ENCODE assay signal across 24 mouse cellular contexts in genomic region chr8:95841436-95841835, GRCm38 (mm10). TPM values are rescaled to one million over a fixed set of nuclear protein-coding genes. Genes with fewer than 3 reads are reported as not detected.
A peak's percentile ranks its signal among the peaks of the same experiment; 100 is the strongest.
DNase-seq lines count a peak whose midpoint lies in the region; ATAC-seq and TF ChIP-seq lines count a peak whose summit lies in the region.
"Had no signal": no experiment of that assay in that cellular context is flagged by ENCODE, and none has a peak within 500 bp of the region (broad histone marks: within the 10 kb centered on the region; RNA-seq: fewer than 3 reads in every experiment).

No protein-coding gene starts in this region.

- H3K36me3 ChIP-seq in forebrain, postnatal 0 days (ENCODE audit: insufficient read depth) = peaks cover 51% of the 10 kb centered on the region
- H3K36me3 ChIP-seq in forebrain, embryonic 12.5 days (replicated peaks) = peaks cover 53% of the 10 kb centered on the region
- H3K36me3 ChIP-seq in kidney, embryonic 14.5 days (ENCODE audit: control insufficient read depth, insufficient read depth, low read length) = peaks cover 30% of the 10 kb centered on the region

- H3K4me2 ChIP-seq in forebrain, postnatal 0 days (ENCODE audit: low read depth) = no peak overlapping the region
- H3K4me2 ChIP-seq in forebrain, embryonic 12.5 days = no peak overlapping the region
- H3K4me2 ChIP-seq in kidney, embryonic 14.5 days (replicated peaks; ENCODE audit: low read depth, low read length) = no peak overlapping the region
- H3K4me2 ChIP-seq: embryonic facial prominence, embryonic 12.5 days had no signal

- no peak overlapping the region for H3K27ac ChIP-seq in forebrain, postnatal 0 days (ENCODE audit: low read depth, low read length)
- no peak overlapping the region for H3K27ac ChIP-seq in forebrain, embryonic 12.5 days
- no peak overlapping the region for H3K27ac ChIP-seq in kidney, embryonic 14.5 days (ENCODE audit: low read depth, low read length)
- H3K27ac ChIP-seq: embryonic facial prominence, embryonic 10.5 days; embryonic facial prominence, embryonic 12.5 days had no signal

- ATAC-seq in forebrain, postnatal 0 days = 0 out of 2 replicates have a peak, but pooled peaks have one; percentile 5
- ATAC-seq in forebrain, embryonic 12.5 days (ENCODE audit: low FRiP score) = no peak
- ATAC-seq in kidney, embryonic 14.5 days (ENCODE audit: low FRiP score, low TSS enrichment) = 0 out of 2 replicates have a peak, but pooled peaks have one; percentile 26
- ATAC-seq: activated CD4-positive, CD25-positive, alpha-beta regulatory T cell, adult 4 months; CD4-positive, CD25-positive, alpha-beta regulatory T cell, adult 4 months; forebrain, embryonic 14.5 days; forebrain, embryonic 16.5 days; Patski had no signal

- DNase-seq in forebrain, postnatal 0 days = no peak
- no peak for DNase-seq in kidney, postnatal 36 days
- peak; percentile 37 for DNase-seq in testis, postnatal 10 days (ENCODE audit: low spot score)
- no peak for DNase-seq in testis, postnatal 14 days (ENCODE audit: low spot score)
- DNase-seq: adrenal gland, adult 8-10 months; adrenal gland, postnatal 14 days; adrenal gland, postnatal 36 days; B cell, adult 2 months; cerebellum, adult 11-12 months; cerebellum, adult 2 months; cerebellum, adult 9-10 months; cerebellum, postnatal 10 days; cerebellum, postnatal 25 days had no signal

- no peaks in the 10 kb centered on the region for H3K27me3 ChIP-seq in forebrain, postnatal 0 days (ENCODE audit: insufficient read depth, low read length)
- H3K27me3 ChIP-seq in forebrain, embryonic 12.5 days = no peaks in the 10 kb centered on the region
- H3K27me3 ChIP-seq in kidney, embryonic 14.5 days (ENCODE audit: control insufficient read depth, insufficient read depth, low read length) = no peaks in the 10 kb centered on the region
- H3K27me3 ChIP-seq: CH12.LX; embryonic facial prominence, embryonic 12.5 days; Patski had no signal

- no peak overlapping the region for H3K4me3 ChIP-seq in forebrain, postnatal 0 days (ENCODE audit: low read depth, low read length)
- H3K4me3 ChIP-seq in forebrain, embryonic 12.5 days (replicated peaks) = no peak overlapping the region
- no peak overlapping the region for H3K4me3 ChIP-seq in kidney, embryonic 14.5 days (ENCODE audit: low read length)
- H3K4me3 ChIP-seq: embryonic facial prominence, embryonic 10.5 days; embryonic facial prominence, embryonic 12.5 days had no signal

- no peaks in the 10 kb centered on the region for H3K4me1 ChIP-seq in forebrain, postnatal 0 days (ENCODE audit: insufficient read depth)
- no peaks in the 10 kb centered on the region for H3K4me1 ChIP-seq in forebrain, embryonic 12.5 days
- no peaks in the 10 kb centered on the region for H3K4me1 ChIP-seq in kidney, embryonic 14.5 days (ENCODE audit: control insufficient read depth, insufficient read depth, low read length)
- H3K4me1 ChIP-seq: embryonic facial prominence, embryonic 10.5 days; embryonic facial prominence, embryonic 12.5 days had no signal

- WGBS in forebrain, postnatal 0 days = 91% methylated on average over 15 of the region's 15 CpGs
- WGBS in forebrain, embryonic 12.5 days = 94% methylated on average over 15 of the region's 15 CpGs
- WGBS in kidney, embryonic 14.5 days = 94% methylated on average over 15 of the region's 15 CpGs

- no peak overlapping the region for H3K9ac ChIP-seq in forebrain, postnatal 0 days
- no peak overlapping the region for H3K9ac ChIP-seq in forebrain, embryonic 12.5 days
- no peak overlapping the region for H3K9ac ChIP-seq in kidney, embryonic 14.5 days (ENCODE audit: low read depth, low read length)
- H3K9ac ChIP-seq: embryonic facial prominence, embryonic 12.5 days had no signal

- H3K9me3 ChIP-seq in forebrain, postnatal 0 days (ENCODE audit: low read length) = no peaks in the 10 kb centered on the region
- no peaks in the 10 kb centered on the region for H3K9me3 ChIP-seq in forebrain, embryonic 12.5 days
- no peaks in the 10 kb centered on the region for H3K9me3 ChIP-seq in kidney, embryonic 14.5 days (ENCODE audit: control insufficient read depth, low read length)
- H3K9me3 ChIP-seq: embryonic facial prominence, embryonic 10.5 days; embryonic facial prominence, embryonic 12.5 days; G1E had no signal

- no peak for TF ChIP-seq CTCF in forebrain, postnatal 0 days (IDR thresholded peaks at IDR 0.05; ENCODE audit: low read depth)

RNA-seq across cellular contexts. Expression of gene Slc38a7, which starts 11.9 kb away (rescaled TPM):
- total RNA-seq in forebrain, postnatal 0 days (2014; rRNA removed) = 37.9 and 50.4 TPM in 2 replicates
- 24.6 and 28.5 TPM in 2 replicates for polyA plus RNA-seq in forebrain, postnatal 0 days (2015; fragmentation: Nextera tagmentation; extraction: Ambion mirVana)
- polyA plus RNA-seq in forebrain, embryonic 12.5 days (2016; fragmentation: Nextera tagmentation; extraction: Ambion mirVana) = 19.4 and 21.3 TPM in 2 replicates
- 12.5 and 14.6 TPM in 2 replicates for polyA plus RNA-seq in kidney, embryonic 14.5 days (2014; fragmentation: Nextera tagmentation; extraction: Ambion mirVana)

RNA-seq across cellular contexts. Expression of gene Sap18b, which starts 16.3 kb away (rescaled TPM):
- 67.4 and 77.0 TPM in 2 replicates for total RNA-seq in forebrain, postnatal 0 days (2014; rRNA removed)
- 305 and 352 TPM in 2 replicates for polyA plus RNA-seq in forebrain, postnatal 0 days (2015; fragmentation: Nextera tagmentation; extraction: Ambion mirVana)
- 355 and 368 TPM in 2 replicates for polyA plus RNA-seq in forebrain, embryonic 12.5 days (2016; fragmentation: Nextera tagmentation; extraction: Ambion mirVana)
- polyA plus RNA-seq in kidney, embryonic 14.5 days (2014; fragmentation: Nextera tagmentation; extraction: Ambion mirVana) = 359 and 395 TPM in 2 replicates

RNA-seq across cellular contexts. Expression of gene Cnot1, which starts 34.2 kb away (rescaled TPM):
- total RNA-seq in forebrain, postnatal 0 days (2014; rRNA removed) = 132 and 143 TPM in 2 replicates
- 19.0 and 25.0 TPM in 2 replicates for polyA plus RNA-seq in forebrain, postnatal 0 days (2015; fragmentation: Nextera tagmentation; extraction: Ambion mirVana)
- 92.0 and 105 TPM in 2 replicates for polyA plus RNA-seq in forebrain, embryonic 12.5 days (2016; fragmentation: Nextera tagmentation; extraction: Ambion mirVana)
- polyA plus RNA-seq in kidney, embryonic 14.5 days (2014; fragmentation: Nextera tagmentation; extraction: Ambion mirVana) = 75.4 and 128 TPM in 2 replicates

RNA-seq across cellular contexts. Expression of gene Got2, which starts 46.9 kb away (rescaled TPM):
- total RNA-seq in forebrain, postnatal 0 days (2014; rRNA removed) = 172 and 198 TPM in 2 replicates
- polyA plus RNA-seq in forebrain, postnatal 0 days (2015; fragmentation: Nextera tagmentation; extraction: Ambion mirVana) = 190 and 208 TPM in 2 replicates
- 167 and 176 TPM in 2 replicates for polyA plus RNA-seq in forebrain, embryonic 12.5 days (2016; fragmentation: Nextera tagmentation; extraction: Ambion mirVana)
- polyA plus RNA-seq in kidney, embryonic 14.5 days (2014; fragmentation: Nextera tagmentation; extraction: Ambion mirVana) = 95.2 and 173 TPM in 2 replicates
